Mouse (Mus musculus) kidney, adult 9 months (tissue): ENCODE results near the gene Cfl2.
"Not testable (repeated sequence)": the region's sequence is repeated elsewhere in the genome, so short reads cannot be mapped to it uniquely, and the experiment has no call there.

ENCODE experiments used
- DNase-seq: peaks from one replicate; pipeline ENCODE4 v3.0.0; 2022

Gene Cfl2

GRCm38 (mm10) chr12:54862606-54863535, at the start of gene Cfl2:
TSS of gene Cfl2 (minus strand) at chr12:54862877.
- DNase-seq: peak; percentile 81

DNA sequence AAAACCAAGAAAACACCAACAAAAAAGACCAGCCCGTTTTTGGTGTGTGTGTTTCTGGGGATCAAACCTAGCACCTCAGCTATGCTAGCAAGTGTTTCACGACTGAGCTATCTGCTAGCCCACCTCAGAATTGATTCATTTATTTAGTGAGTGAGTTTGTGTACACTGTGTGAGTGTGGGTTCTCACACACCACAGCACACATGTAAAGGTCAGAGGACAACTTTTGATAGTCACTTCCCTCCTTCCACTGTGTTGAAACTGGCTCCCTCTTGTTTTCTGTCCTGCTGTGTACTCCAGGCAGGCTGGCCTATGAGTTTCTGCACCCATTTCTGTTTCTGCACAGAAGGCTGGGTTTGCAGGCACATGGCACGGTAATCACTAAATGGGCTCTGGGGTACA, 47.7 kb upstream of the Cfl2 start:
- DNase-seq: no peak

GRCm38 (mm10) chr12:54892559-54892958, 29.9 kb upstream of the Cfl2 start:
- not testable (repeated sequence) for DNase-seq

DNA sequence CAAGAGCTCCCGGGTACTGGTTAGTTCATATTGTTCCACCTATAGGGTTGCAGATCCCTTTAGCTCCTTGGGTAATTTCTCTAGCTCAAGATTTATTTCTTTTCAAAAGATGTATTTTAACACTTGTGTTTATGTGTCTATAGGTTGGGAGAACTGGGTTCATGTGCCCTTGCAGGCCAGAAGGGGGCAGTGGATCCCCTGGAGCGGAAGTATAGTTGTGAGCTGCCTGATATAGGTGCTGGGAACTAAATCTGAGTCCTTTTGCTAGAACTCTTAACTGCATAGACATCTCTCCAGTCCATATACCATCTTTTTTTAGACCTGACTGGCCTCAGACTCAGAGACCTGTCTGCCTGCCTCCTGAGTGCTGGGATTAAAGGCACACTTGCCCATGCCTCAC, 27.7 kb upstream of the Cfl2 start:
- no peak for DNase-seq

DNA sequence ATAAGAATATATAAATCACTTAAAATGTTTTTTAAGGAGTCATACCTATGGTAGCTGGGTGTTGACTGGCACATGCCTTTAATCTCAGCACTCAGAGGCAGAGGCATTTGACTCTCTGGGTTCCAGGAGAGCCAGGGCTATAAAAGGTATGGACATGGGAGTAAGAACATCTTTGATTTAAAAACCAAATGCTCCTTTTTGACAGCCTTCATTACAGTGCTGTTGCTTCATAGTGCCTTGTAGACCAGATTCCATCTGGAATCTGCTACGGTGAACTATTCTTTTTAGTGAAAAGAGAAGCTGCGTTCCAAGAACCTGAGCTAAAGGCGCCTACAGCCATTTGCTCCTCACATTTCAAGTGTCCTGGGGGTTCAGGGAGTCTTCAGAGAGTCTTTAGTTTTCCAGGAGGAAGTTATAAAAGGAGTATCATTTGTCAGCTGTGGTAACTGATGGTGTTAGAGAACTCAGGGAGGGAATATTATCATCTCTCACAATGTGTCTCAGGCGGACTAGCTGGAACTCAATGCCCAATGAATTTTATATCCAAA, 25.0 kb upstream of the Cfl2 start:
- no peak for DNase-seq

- peak; percentile 75 for DNase-seq
Measured at GRCm38 (mm10) chr12:54879630-54880029, 17.0 kb upstream of the Cfl2 start.

GRCm38 (mm10) chr12:54879211-54879610, 16.5 kb upstream of the Cfl2 start:
- DNase-seq: no peak

- no peak for DNase-seq
Measured at GRCm38 (mm10) chr12:54877875-54878274, 15.2 kb upstream of the Cfl2 start.

DNA sequence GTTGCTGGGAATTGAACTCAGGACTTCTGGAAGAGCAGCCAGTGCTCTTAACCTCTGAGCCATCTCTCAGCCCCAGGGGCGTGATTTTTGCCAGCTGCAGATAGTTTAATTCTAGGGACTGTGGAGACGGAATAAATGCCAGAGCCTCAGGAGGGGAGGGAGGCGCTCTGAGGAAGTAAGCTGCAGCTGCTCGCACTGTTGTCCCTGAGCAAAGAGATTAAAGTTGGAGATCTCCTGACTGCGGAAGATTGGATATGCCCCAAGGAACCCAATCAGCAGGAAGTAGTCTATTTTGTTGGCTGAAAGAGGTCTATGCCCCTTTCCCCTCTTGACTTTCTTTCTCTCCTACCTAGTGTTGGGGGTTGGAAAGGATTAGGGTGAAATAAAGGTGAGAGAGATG, 14.2 kb upstream of the Cfl2 start:
- no peak for DNase-seq

- peak; percentile 14 for DNase-seq
Measured at GRCm38 (mm10) chr12:54874711-54875110, 12.0 kb upstream of the Cfl2 start.

- peak; percentile 50 for DNase-seq
Measured at GRCm38 (mm10) chr12:54861991-54862605, 579 bp downstream of the Cfl2 start.

DNA sequence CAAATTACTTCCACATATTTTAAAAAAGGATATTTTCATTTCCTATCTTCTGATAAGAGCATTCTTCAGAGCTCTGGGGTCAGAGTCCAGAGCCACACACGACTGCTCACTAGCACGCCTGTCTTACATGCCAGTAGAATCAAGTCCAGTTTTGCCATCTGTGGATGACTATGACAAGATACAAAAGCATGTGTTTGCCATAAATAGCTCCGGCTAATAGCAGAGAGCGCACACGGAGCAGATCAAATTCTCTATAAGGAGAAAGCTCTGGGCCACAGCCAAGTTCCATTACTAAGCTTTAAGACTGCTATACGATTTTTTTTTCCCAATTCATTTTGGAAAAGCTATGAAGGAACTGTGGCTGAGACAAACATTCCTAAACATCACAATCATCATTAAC, 3.1 kb downstream of the Cfl2 start:
- DNase-seq: no peak

- no peak for DNase-seq
Measured at GRCm38 (mm10) chr12:54850551-54850950, 12.1 kb downstream of the Cfl2 start.

DNA sequence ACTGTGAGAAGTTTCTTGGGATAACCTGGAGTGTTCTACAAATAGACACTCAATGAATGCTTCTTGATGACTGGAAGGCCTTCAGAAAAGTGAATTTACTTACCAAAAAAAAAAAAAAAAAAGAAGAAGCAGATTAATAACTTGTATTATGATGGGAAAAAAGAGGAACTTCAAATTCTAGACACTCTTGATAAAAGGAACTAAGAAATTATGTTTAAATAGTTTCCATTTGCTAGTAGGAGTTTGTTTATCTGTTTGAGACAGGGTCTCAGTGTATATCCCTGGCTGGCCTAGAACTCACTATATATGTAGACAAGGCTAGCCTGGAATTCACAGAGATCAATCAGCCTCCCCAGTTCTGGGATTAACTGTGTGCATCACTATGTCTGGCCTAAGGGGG, 18.3 kb downstream of the Cfl2 start:
- no peak for DNase-seq

GRCm38 (mm10) chr12:54841576-54841975, 21.1 kb downstream of the Cfl2 start:
- DNase-seq: no peak

GRCm38 (mm10) chr12:54839815-54840214, 22.9 kb downstream of the Cfl2 start:
- DNase-seq: no peak

DNA sequence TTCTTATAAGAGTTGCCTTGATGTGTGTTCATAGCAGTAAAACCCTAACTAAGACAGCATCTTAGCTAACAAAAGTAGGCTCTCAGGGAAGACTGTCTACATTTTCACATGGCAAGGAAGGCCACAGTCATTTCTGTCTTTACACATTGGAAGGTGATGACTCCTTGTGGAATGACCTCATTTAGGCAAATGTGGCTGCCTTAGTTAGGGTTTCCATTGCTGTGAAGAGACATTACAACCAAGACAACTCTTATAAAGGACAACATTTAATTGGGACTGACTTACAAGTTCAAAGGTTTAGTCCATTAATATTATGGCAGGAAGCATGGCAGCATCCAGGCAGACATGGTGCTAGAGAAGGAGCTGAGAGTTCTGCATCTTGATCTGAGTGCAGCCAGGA, 23.7 kb downstream of the Cfl2 start:
- DNase-seq: no peak

DNA sequence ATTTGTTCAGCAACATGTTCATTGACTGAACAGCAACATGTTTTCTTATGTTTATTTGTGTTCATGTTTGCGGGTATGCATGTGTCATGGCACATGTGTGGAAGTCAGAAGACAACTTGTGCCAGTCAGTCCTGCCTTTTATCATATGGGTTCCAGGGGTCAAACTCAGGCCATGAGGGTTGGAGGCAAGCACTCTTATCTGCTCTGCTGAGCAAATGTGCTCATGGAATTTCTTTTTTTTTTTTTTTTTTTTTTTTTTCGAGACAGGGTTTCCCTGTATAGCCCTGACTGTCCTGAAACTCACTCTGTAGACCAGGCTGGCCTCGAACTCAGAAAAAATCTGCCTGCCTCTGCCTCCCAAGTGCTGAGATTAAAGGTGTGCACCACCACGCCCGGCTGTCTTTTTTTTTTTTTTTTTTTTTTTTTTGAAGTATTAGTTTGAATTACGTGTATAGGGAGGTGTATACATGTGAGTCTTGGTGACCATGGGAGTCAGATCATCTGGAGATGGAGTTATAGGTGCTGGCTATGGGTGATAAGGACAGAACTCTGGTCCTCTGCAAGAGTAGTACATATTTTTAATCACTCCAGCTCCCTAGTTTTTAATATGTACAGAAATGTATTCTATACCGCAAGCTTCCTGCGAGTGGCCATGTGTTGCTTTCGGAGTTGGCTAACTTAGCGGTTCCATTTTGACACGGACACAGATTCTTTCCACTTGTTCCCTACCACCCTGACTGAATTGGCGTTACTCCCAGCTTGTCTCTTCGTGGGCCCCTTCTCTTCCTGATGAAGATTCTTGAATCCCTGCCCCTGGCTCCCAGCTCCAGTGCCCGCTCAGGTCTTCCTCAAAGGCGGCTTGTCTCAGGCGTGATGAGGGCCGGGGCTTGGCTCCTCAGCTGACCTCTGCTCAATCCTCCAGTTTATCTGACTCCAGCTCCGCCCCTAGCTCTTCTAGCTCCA, 26.8 kb downstream of the Cfl2 start:
- no peak for DNase-seq

GRCm38 (mm10) chr12:54834925-54835447, 27.7 kb downstream of the Cfl2 start:
- DNase-seq: peak; percentile 55

- DNase-seq: no peak
Measured at GRCm38 (mm10) chr12:54833856-54834399, 28.7 kb downstream of the Cfl2 start.

DNA sequence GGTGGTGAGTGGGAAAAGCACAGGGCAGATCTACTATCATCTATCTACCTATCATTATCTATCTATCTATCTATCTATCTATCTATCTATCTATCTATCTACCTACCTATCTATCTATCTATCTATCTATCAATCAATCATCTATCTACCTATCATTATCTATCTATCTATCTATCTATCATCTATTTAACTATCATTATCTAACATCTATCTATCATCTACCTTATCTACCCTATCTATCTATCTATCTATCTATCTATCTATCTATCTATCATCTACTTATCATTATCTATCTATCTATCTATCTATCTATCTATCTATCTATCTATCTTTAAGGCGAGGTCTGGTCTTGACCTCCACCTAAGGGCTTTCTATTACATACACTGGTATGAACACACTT, 30.8 kb downstream of the Cfl2 start:
- DNase-seq: not testable (repeated sequence)

- DNase-seq: peak; percentile 80
Measured at GRCm38 (mm10) chr12:54830574-54830973, 32.1 kb downstream of the Cfl2 start.
